Mouse (Mus musculus) embryonic facial prominence, embryonic 14.5 days (tissue): ENCODE data around the gene Fopnl. TPM values are rescaled to one million over a fixed set of nuclear protein-coding genes. Genes with fewer than 3 reads are reported as not detected.

ENCODE experiments used
- ATAC-seq: fragments of 200-750 bp; cut with Nextera tagmentation; 2 replicates; pipeline ENCODE4 v1.8.0; 2017; ENCODE audit warnings: low read depth, moderate number of reproducible peaks, moderate TSS enrichment
- DNase-seq: peaks from one replicate; pipeline ENCODE4 v3.0.0-alpha.2; 2015; ENCODE audit warnings: low spot score
- H3K27ac ChIP-seq: fragments of 300-500 bp; sonication (generic); replicated peaks from 2 replicates; pipeline ENCODE4 v1.5.1; 2014; ENCODE audit warnings: low read depth, mild to moderate bottlenecking, low read length, moderate library complexity
- H3K27me3 ChIP-seq: fragments of 300-500 bp; sonication (generic); replicated peaks from 2 replicates; pipeline ENCODE4 v1.6.1; 2014; ENCODE audit warnings: low read length; ENCODE audit not compliant: control insufficient read depth, insufficient read depth
- H3K36me3 ChIP-seq: fragments of 300-500 bp; sonication (generic); 2 replicates; pipeline ENCODE4 v1.6.1; 2014; ENCODE audit warnings: low read length, mixed read lengths; ENCODE audit not compliant: control insufficient read depth, insufficient read depth
- H3K4me1 ChIP-seq: fragments of 300-500 bp; sonication (generic); 2 replicates; pipeline ENCODE4 v1.6.1; 2014; ENCODE audit warnings: antibody characterized with exemption, low read length; ENCODE audit not compliant: control insufficient read depth, insufficient read depth
- H3K4me2 ChIP-seq: fragments of 300-500 bp; sonication (generic); 2 replicates; pipeline ENCODE4 v1.6.1; 2014; ENCODE audit warnings: low read depth, mild to moderate bottlenecking, low read length, moderate library complexity, mixed read lengths
- H3K4me3 ChIP-seq: fragments of 300-500 bp; sonication (generic); 2 replicates; pipeline ENCODE4 v1.5.1; 2014; ENCODE audit warnings: low read depth, mild to moderate bottlenecking, low read length
- H3K9ac ChIP-seq: fragments of 300-500 bp; sonication (generic); 2 replicates; pipeline ENCODE4 v1.6.1; 2014; ENCODE audit warnings: low read depth, mild to moderate bottlenecking, low read length, moderate library complexity, mixed read lengths
- H3K9me3 ChIP-seq: fragments of 300-500 bp; sonication (generic); 2 replicates; pipeline ENCODE4 v1.6.1; 2016; ENCODE audit warnings: low read length; ENCODE audit not compliant: control insufficient read depth
- WGBS: fragments of 180-500 bp; shearing (Covaris S2); extraction: QIAGEN DNeasy Blood & Tissue Kit; methylation state at CpG from one replicate; pipeline ENCODE4 v1.1.7; 2014; 5-methylcytosine and 5-hydroxymethylcytosine counted together
- polyA plus RNA-seq: library from polyadenylated mRNA; unstranded; fragments of >200 nt; fragmentation: Nextera tagmentation; extraction: Ambion mirVana; gene quantifications from 2 replicates; pipeline ENCODE4 v1.2.1, GENCODE M21; 2014

Fopnl gene
- polyA plus RNA-seq, 1 experiment from 2014 or later: 126 TPM

DNA sequence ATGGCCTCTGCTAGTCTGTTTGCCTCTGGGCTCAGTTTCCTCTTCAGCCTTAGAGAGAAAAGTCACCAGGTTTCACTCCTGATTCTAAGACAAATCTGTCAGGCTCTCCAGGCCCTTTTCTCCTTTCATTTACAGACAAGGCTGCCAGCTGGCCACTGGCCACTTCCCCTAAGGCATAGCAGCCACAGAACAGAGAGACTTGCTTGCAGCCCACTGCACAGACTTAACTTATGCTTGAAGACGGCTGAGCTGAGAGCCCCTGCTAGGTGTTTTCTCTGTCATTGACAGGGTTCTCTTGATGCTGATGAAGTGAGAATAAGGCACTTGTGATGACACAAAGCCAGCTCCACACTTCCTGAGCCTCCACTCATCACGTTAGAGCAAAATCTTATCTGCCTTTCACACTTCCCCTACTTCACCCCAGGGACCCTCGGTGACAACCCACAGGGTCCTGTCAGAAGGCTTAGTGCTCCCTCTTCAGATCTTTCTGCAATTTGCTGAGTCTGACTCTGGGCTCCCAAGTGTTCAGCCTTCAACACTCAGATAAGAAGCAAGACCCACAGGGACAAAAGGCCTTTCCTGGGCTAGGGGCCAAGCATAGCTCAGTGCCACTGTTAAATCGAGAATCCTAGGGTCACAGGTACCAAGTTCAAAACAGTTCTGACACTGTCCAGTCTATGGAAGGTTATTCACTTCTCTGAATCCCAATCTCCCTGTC lies 51.8 kb downstream of the Fopnl start:
- H3K4me2 ChIP-seq: no peak overlapping the region
- no peak overlapping the region for H3K9ac ChIP-seq
- 37% methylated on average over 4 of the region's 4 CpGs for WGBS
- no peak overlapping the region for H3K27ac ChIP-seq
- H3K4me1 ChIP-seq: no peaks in the 10 kb centered on the region
- no peaks in the 10 kb centered on the region for H3K9me3 ChIP-seq
- ATAC-seq (no peak), DNase-seq (no peak)
- no peaks in the 10 kb centered on the region for H3K36me3 ChIP-seq
- H3K4me3 ChIP-seq: no peak overlapping the region
- no peaks in the 10 kb centered on the region for H3K27me3 ChIP-seq

DNA sequence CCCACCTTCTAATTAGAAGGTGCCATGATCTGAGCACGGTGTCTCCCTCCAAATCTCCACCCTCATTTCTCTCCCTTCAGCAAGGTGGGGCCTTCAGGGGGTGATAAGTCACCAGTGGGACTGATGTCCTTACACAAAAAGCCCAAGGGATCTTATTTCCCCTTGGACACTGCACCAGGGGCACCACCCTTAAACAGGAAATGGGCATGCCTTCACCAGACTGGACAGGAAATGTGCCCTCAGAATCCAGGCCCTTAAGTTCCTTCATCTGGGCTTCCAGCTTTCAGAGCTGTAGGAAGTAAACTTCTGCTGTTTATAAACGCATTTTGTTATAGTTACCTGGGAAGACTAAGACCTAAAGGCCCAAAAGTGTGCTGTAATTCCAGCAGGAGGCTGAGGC lies 52.7 kb downstream of the Fopnl start:
- H3K4me2 ChIP-seq: no peak overlapping the region
- 79% methylated on average over 2 of the region's 2 CpGs for WGBS
- H3K9me3 ChIP-seq: no peaks in the 10 kb centered on the region
- DNase-seq (no peak), ATAC-seq (no peak)
- no peaks in the 10 kb centered on the region for H3K4me1 ChIP-seq
- H3K36me3 ChIP-seq: no peaks in the 10 kb centered on the region
- H3K27ac ChIP-seq: no peak overlapping the region
- no peaks in the 10 kb centered on the region for H3K27me3 ChIP-seq
- no peak overlapping the region for H3K9ac ChIP-seq
- H3K4me3 ChIP-seq: no peak overlapping the region

DNA sequence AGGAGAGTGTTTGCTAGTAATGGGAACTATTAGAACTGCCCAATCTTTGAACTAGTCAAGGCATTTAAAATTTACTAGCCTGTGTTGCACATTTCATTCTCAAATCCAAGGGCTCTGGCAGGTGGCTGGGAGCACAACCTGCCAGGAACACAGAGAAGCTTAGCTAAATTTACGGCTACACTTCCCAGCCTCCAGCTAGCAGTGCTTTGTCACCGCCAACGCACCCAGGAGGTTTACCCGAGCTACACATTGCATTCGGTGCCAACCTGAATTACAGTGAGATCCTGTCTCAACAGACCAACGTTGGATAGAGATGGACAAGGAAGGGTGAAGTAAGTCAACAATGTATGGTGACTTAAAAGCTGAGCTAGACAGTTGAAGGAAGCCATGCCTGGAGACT lies 54.0 kb downstream of the Fopnl start:
- Histone ChIP-seq H3K4me2 (no peak overlapping the region), H3K27ac (no peak overlapping the region), H3K9ac (no peak overlapping the region), H3K4me1 (no peaks in the 10 kb centered on the region), H3K4me3 (no peak overlapping the region), H3K9me3 (no peaks in the 10 kb centered on the region), H3K36me3 (no peaks in the 10 kb centered on the region), H3K27me3 (no peaks in the 10 kb centered on the region)
- 83% methylated on average over 6 of the region's 6 CpGs for WGBS
- ATAC-seq (no peak), DNase-seq (no peak)

DNA sequence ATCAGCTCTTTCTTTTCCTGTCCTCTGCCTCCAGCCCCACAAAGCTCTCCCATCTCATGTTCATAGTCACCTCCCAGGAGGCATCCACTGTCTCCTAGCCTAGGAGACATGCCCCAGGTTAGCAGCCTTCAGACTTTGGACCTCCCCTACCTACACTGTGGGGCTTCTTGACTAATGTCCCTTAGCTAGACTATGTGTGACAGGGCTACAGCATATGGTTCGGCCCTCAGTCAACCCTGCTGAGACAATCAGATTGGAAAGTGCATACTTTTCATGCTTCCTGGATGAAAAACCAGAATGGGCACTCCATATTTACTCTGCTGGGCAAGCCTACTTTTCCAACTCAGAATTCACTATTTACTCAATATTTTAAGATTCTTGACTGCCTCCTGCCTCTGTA lies 54.8 kb downstream of the Fopnl start:
- DNase-seq (no peak), ATAC-seq (no peak)
- Histone ChIP-seq H3K9me3 (no peaks in the 10 kb centered on the region), H3K36me3 (no peaks in the 10 kb centered on the region), H3K4me3 (no peak overlapping the region), H3K9ac (no peak overlapping the region), H3K4me2 (no peak overlapping the region), H3K27me3 (no peaks in the 10 kb centered on the region), H3K4me1 (no peaks in the 10 kb centered on the region), H3K27ac (no peak overlapping the region)
- 71% methylated on average over 1 of the region's 1 CpGs for WGBS

GRCm38 (mm10) chr16:14258856-14259255 lies 58.3 kb downstream of the Fopnl start:
- Histone ChIP-seq H3K4me1 (no peaks in the 10 kb centered on the region), H3K27me3 (no peaks in the 10 kb centered on the region), H3K9me3 (no peaks in the 10 kb centered on the region), H3K27ac (no peak overlapping the region), H3K9ac (no peak overlapping the region), H3K4me3 (no peak overlapping the region), H3K4me2 (no peak overlapping the region), H3K36me3 (no peaks in the 10 kb centered on the region)
- DNase-seq: no peak
- 15% methylated on average over 2 of the region's 2 CpGs for WGBS
- no peak for ATAC-seq

- ATAC-seq: no peak
- WGBS: 78% methylated on average over 3 of the region's 3 CpGs
- H3K4me1 ChIP-seq: no peaks in the 10 kb centered on the region
Observed at GRCm38 (mm10) chr16:14253586-14253985, 63.6 kb downstream of the Fopnl start.

GRCm38 (mm10) chr16:14252877-14253276 lies 64.3 kb downstream of the Fopnl start:
- no peak overlapping the region for H3K9ac ChIP-seq
- no peaks in the 10 kb centered on the region for H3K36me3 ChIP-seq
- WGBS: 84% methylated on average over 4 of the region's 4 CpGs
- no peaks in the 10 kb centered on the region for H3K9me3 ChIP-seq
- H3K4me3 ChIP-seq: no peak overlapping the region
- ATAC-seq (no peak), DNase-seq (no peak)
- H3K27ac ChIP-seq: no peak overlapping the region
- no peak overlapping the region for H3K4me2 ChIP-seq
- H3K27me3 ChIP-seq: no peaks in the 10 kb centered on the region
- H3K4me1 ChIP-seq: no peaks in the 10 kb centered on the region

More at GRCm38 (mm10) chr16:14253586-14253985, 63.6 kb downstream of the Fopnl start:
- Histone ChIP-seq H3K4me2 (no peak overlapping the region), H3K4me3 (no peak overlapping the region), H3K9me3 (no peaks in the 10 kb centered on the region), H3K36me3 (no peaks in the 10 kb centered on the region), H3K27ac (no peak overlapping the region), H3K9ac (no peak overlapping the region), H3K27me3 (no peaks in the 10 kb centered on the region)
- no peak for DNase-seq

DNA sequence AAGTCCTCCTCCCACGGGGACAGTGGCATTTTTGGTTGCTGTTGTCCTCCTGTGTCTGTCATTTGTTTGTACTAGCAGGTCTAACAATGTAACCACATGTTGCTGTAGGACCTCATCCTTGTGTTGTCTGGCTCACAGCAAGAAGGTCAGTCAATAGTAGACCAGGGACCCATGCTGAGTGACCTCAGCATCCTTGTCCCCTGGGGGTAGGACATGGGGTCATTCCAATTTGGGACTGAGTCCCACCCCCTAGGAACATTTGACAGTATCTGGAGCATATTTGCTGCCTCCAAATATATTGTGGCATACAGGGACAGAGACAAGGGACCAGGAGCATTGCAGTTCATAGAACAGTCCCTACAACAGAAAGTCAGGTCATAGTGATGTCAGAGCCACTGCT lies 67.3 kb downstream of the Fopnl start:
- 67% methylated on average over 1 of the region's 1 CpGs for WGBS
- no peak for ATAC-seq
- no peak for DNase-seq
- Histone ChIP-seq H3K4me2 (no peak overlapping the region), H3K4me3 (no peak overlapping the region), H3K9me3 (no peaks in the 10 kb centered on the region), H3K27me3 (no peaks in the 10 kb centered on the region), H3K4me1 (no peaks in the 10 kb centered on the region), H3K36me3 (no peaks in the 10 kb centered on the region), H3K9ac (no peak overlapping the region), H3K27ac (no peak overlapping the region)
